ENCODE assay signal across 21 mouse cellular contexts in genomic region chr8:126819261-126819660, GRCm38 (mm10).
DNase-seq lines count a peak whose midpoint lies in the region; ATAC-seq and TF ChIP-seq lines count a peak whose summit lies in the region.
"Had no signal": no experiment of that assay in that cellular context is flagged by ENCODE, and none has a peak within 500 bp of the region (broad histone marks: within the 10 kb centered on the region; RNA-seq: fewer than 3 reads in every experiment).

No protein-coding gene starts in this region.

- DNase-seq in left cerebral cortex, postnatal 4 days = peak; percentile 53
- DNase-seq in left cerebral cortex, postnatal 36 days (ENCODE audit: low spot score in 2 of 2) = no peak
- DNase-seq in CH12.LX (ENCODE audit: extremely low read depth) = peak; percentile 60
- DNase-seq in brain, embryonic 14.5 days (ENCODE audit: low read depth) = peak; percentile 55
- DNase-seq in splenic B cell, adult 2 months (ENCODE audit: low read depth, low spot score) = peak; percentile 68
- no peak for DNase-seq in thymus, adult 18-20 months
- DNase-seq: cerebellum, adult 9-11 months; gastrocnemius, postnatal 10 days; heart, adult 18-20 months; heart, postnatal 36 days; kidney, adult 2 months; kidney, postnatal 14 days; lung, embryonic 14.5 days; lung, postnatal 36 days; right cerebral cortex, postnatal 25 days had no signal

- no peak overlapping the region for H3K27ac ChIP-seq in CH12.LX (ENCODE audit: insufficient read depth, low read depth)
- H3K27ac ChIP-seq in midbrain, embryonic 15.5 days = no peak overlapping the region
- H3K27ac ChIP-seq: embryonic facial prominence, embryonic 15.5 days; layer of hippocampus, adult 2 months; midbrain, embryonic 10.5 days; stomach, postnatal 0 days had no signal

- H3K4me1 ChIP-seq in CH12.LX (ENCODE audit: control insufficient read depth in 1 of 2, insufficient read depth in 2 of 2) = peaks cover 20 to 88% of the 10 kb centered on the region in 2 experiments
- H3K4me1 ChIP-seq in midbrain, embryonic 15.5 days = no peaks in the 10 kb centered on the region

- no peak for ATAC-seq in midbrain, embryonic 15.5 days (replicated peaks)

- dilution Hi-C loops in CH12.LX (cut with MboI; ENCODE audit: extremely low pct_ligation_motif_present, extremely low pct_unique_long_range_greater_than_20kb, low sequenced_read_pairs) = no loop called here

- H3K27me3 ChIP-seq in CH12.LX (replicated peaks) = no peaks in the 10 kb centered on the region
- H3K27me3 ChIP-seq in splenic B cell, adult 2 months (ENCODE audit: control insufficient read depth, insufficient read depth, low read length, poor library complexity, severe bottlenecking) = no peaks in the 10 kb centered on the region
- no peaks in the 10 kb centered on the region for H3K27me3 ChIP-seq in midbrain, embryonic 15.5 days (replicated peaks)
- H3K27me3 ChIP-seq: embryonic facial prominence, embryonic 15.5 days had no signal

- no peaks in the 10 kb centered on the region for H3K79me2 ChIP-seq in CH12.LX (replicated peaks; ENCODE audit: control insufficient read depth, extremely low read depth, insufficient read depth, poor library complexity, severe bottlenecking)

- H3K9ac ChIP-seq in CH12.LX (ENCODE audit: insufficient read depth, low read depth) = no peak overlapping the region
- no peak overlapping the region for H3K9ac ChIP-seq in midbrain, embryonic 15.5 days
- H3K9ac ChIP-seq: embryonic facial prominence, embryonic 15.5 days; lung, embryonic 14.5 days had no signal

- peaks cover 0 to 6% of the 10 kb centered on the region in 2 experiments for H3K36me3 ChIP-seq in CH12.LX (replicated peaks in 1 of 2; ENCODE audit: control insufficient read depth in 1 of 2, insufficient read depth in 1 of 2, low read length in 1 of 2)
- no peaks in the 10 kb centered on the region for H3K36me3 ChIP-seq in splenic B cell, adult 2 months (ENCODE audit: control insufficient read depth, insufficient read depth, low read length, poor library complexity, severe bottlenecking)
- no peaks in the 10 kb centered on the region for H3K36me3 ChIP-seq in midbrain, embryonic 15.5 days (replicated peaks)
- H3K36me3 ChIP-seq: embryonic facial prominence, embryonic 15.5 days; midbrain, embryonic 10.5 days had no signal

- 89% methylated on average over 3 of the region's 3 CpGs for WGBS in midbrain, embryonic 15.5 days

- H3K4me3 ChIP-seq in CH12.LX (replicated peaks in 1 of 3; ENCODE audit: low read depth in 2 of 3, low read length in 2 of 3, poor library complexity in 1 of 3) = no peak overlapping the region
- no peak overlapping the region for H3K4me3 ChIP-seq in midbrain, embryonic 15.5 days
- H3K4me3 ChIP-seq: embryonic facial prominence, embryonic 15.5 days; layer of hippocampus, adult 2 months; midbrain, embryonic 10.5 days had no signal

- no peak for TF ChIP-seq POLR2A in CH12.LX (IDR thresholded peaks at IDR 0.05; ENCODE audit: low read depth, low read length)
- no peak for TF ChIP-seq POLR2A in brain, embryonic 14.5 days (IDR thresholded peaks at IDR 0.05; ENCODE audit: borderline replicate concordance, extremely low read depth, insufficient read depth, insufficient read length, poor library complexity, severe bottlenecking)

- in situ Hi-C loops in CH12.LX (cut with MboI; ENCODE audit: low pct_ligation_motif_present, low pct_unique_long_range_greater_than_20kb, low sequenced_read_pairs) = no loop called here

- intact Hi-C loops in left cerebral cortex, postnatal 4 days (cut with DNase I) = no loop called here
- intact Hi-C loops in left cerebral cortex, postnatal 36 days (cut with DNase I) = no loop called here

- H3K9me3 ChIP-seq in CH12.LX (replicated peaks; ENCODE audit: low read length) = no peaks in the 10 kb centered on the region
- no peaks in the 10 kb centered on the region for H3K9me3 ChIP-seq in midbrain, embryonic 15.5 days
- H3K9me3 ChIP-seq: embryonic facial prominence, embryonic 15.5 days; midbrain, embryonic 10.5 days had no signal

- peak overlapping the region; percentile 37 for H3K4me2 ChIP-seq in CH12.LX (ENCODE audit: insufficient read depth, low read depth, poor library complexity, severe bottlenecking)
- H3K4me2 ChIP-seq in midbrain, embryonic 15.5 days = no peak overlapping the region
- H3K4me2 ChIP-seq: embryonic facial prominence, embryonic 15.5 days; liver, embryonic 11.5 days; lung, embryonic 14.5 days had no signal

- TF ChIP-seq EP300 in CH12.LX (IDR thresholded peaks at IDR 0.05; ENCODE audit: low read length) = peak; percentile 50; the same call in 1 of the 2 replicates

- TF ChIP-seq RAD21 in CH12.LX (IDR thresholded peaks at IDR 0.05; ENCODE audit: low read depth, low read length) = no peak

- TF ChIP-seq CTCF in CH12.LX (conservative IDR thresholded peaks at IDR 0.05 in 1 of 2, IDR thresholded peaks at IDR 0.05 in 1 of 2; ENCODE audit: low read depth in 2 of 2, low read length in 2 of 2) = no peak
- TF ChIP-seq CTCF in brain, embryonic 14.5 days (IDR thresholded peaks at IDR 0.05; ENCODE audit: borderline replicate concordance, extremely low read depth, insufficient read depth, insufficient read length) = no peak

TF ChIP-seq in CH12.LX, 34 proteins besides CTCF, POLR2A, EP300 and RAD21:
- TF ChIP-seq BHLHE40 (IDR thresholded peaks at IDR 0.05; ENCODE audit: low read depth, low read length) = peak; percentile 68
- TF ChIP-seq MAX (IDR thresholded peaks at IDR 0.05; ENCODE audit: low read length) = peak; percentile 60; the same call in 1 of the 2 replicates
- peak; percentile 76 for TF ChIP-seq MYC (IDR thresholded peaks at IDR 0.05; ENCODE audit: low read depth, low read length)
- TF ChIP-seq ZKSCAN1 (IDR thresholded peaks at IDR 0.05; ENCODE audit: borderline replicate concordance, low read depth, low read length) = no peak
- TF ChIP-seq IRF4 (IDR thresholded peaks at IDR 0.05; ENCODE audit: low read depth, low read length) = peak; percentile 11; the same call in 1 of the 2 replicates
- peak; percentile 60 for TF ChIP-seq ELF1 (IDR thresholded peaks at IDR 0.05; ENCODE audit: low read depth, low read length)
- peak; percentile 69; the same call in 1 of the 2 replicates for TF ChIP-seq TCF12 (IDR thresholded peaks at IDR 0.05; ENCODE audit: low read depth, low read length)
- TF ChIP-seq ETS1 (conservative IDR thresholded peaks at IDR 0.05; ENCODE audit: low read depth, low read length) = peak; percentile 77
- TF ChIP-seq TBP (conservative IDR thresholded peaks at IDR 0.05; ENCODE audit: low read depth, low read length) = no peak

Comparison
In these comparisons a context has a peak if more than half of its experiments do, and no peak if none do; other contexts are left out.
1. DNase-seq: peak in left cerebral cortex, postnatal 4 days (single experiment), CH12.LX (single experiment), brain, embryonic 14.5 days (single experiment) and splenic B cell, adult 2 months (single experiment); none in left cerebral cortex, postnatal 36 days (0 of 2) and thymus, adult 18-20 months (0 of 2).